Mouse (Mus musculus) liver, adult (tissue): ENCODE measurements around the gene Rftn1.

Experiments used
- GATA4 ChIP-seq: IDR thresholded peaks from 2 replicates; pipeline ENCODE4 v1.6.1; 2014; ENCODE audit warnings: mild to moderate bottlenecking, low read length; ENCODE audit not compliant: insufficient replicate concordance

The Rftn1 gene

GRCm38 (mm10) chr17:50188662-50189345 is 1.7 kb downstream of the Rftn1 start:
- TF ChIP-seq GATA4 = no peak

- TF ChIP-seq GATA4 = no peak
These were observed 4.9 kb downstream of the Rftn1 start for GRCm38 (mm10) chr17:50185616-50186015.

GRCm38 (mm10) chr17:50185083-50185482 is 5.4 kb downstream of the Rftn1 start:
- no peak for TF ChIP-seq GATA4

GRCm38 (mm10) chr17:50184217-50185038 is 6.0 kb downstream of the Rftn1 start:
- no peak for TF ChIP-seq GATA4

- TF ChIP-seq GATA4 = no peak
These were observed 7.2 kb downstream of the Rftn1 start for GRCm38 (mm10) chr17:50183300-50183699.

GRCm38 (mm10) chr17:50182542-50182951 is 7.9 kb downstream of the Rftn1 start:
- TF ChIP-seq GATA4 = no peak

GRCm38 (mm10) chr17:50180899-50181570 is 9.4 kb downstream of the Rftn1 start:
- TF ChIP-seq GATA4 = no peak

- no peak for TF ChIP-seq GATA4
These were observed 16.7 kb downstream of the Rftn1 start for GRCm38 (mm10) chr17:50173776-50174175.

- no peak for TF ChIP-seq GATA4
These were observed 17.1 kb downstream of the Rftn1 start for GRCm38 (mm10) chr17:50173368-50173767.

GRCm38 (mm10) chr17:50172795-50173194 is 17.7 kb downstream of the Rftn1 start:
- no peak for TF ChIP-seq GATA4

- no peak for TF ChIP-seq GATA4
These were observed 19.4 kb downstream of the Rftn1 start for GRCm38 (mm10) chr17:50170935-50171545.

GRCm38 (mm10) chr17:50169946-50170427 is 20.5 kb downstream of the Rftn1 start:
- TF ChIP-seq GATA4 = peak; percentile 83

GRCm38 (mm10) chr17:50160904-50161805 is 29.3 kb downstream of the Rftn1 start:
- no peak for TF ChIP-seq GATA4

- no peak for TF ChIP-seq GATA4
These were observed 30.1 kb downstream of the Rftn1 start for GRCm38 (mm10) chr17:50160357-50160756.

- no peak for TF ChIP-seq GATA4
These were observed 30.7 kb downstream of the Rftn1 start for GRCm38 (mm10) chr17:50159816-50160215.

- no peak for TF ChIP-seq GATA4
These were observed 31.9 kb downstream of the Rftn1 start for GRCm38 (mm10) chr17:50158565-50158964.
